Comparison of ENCODE assay signal across 8 mouse cellular contexts in the genomic region with DNA sequence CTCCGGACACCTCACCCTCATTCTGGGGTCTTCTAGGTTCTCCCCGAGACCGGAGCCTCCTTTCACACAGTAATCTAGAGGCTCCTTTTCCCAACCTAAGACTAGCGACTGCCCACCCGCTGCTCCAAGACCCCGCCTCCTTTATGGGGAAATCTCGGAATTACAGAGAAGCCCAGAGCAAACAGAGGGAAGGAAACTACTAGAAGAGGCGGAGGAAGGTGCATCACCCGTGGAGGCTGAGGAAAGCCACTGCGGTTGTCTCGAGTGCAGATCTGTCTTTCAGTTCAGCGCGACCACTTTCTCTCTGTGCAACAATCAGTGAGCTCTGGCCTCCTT. TPM values are rescaled to one million over a fixed set of nuclear protein-coding genes. Genes with fewer than 3 reads are reported as not detected.
A peak's percentile ranks its signal among the peaks of the same experiment; 100 is the strongest.
DNase-seq lines count a peak whose midpoint lies in the region; ATAC-seq lines count a peak whose summit lies in the region.

No protein-coding gene starts in this region.

- peak overlapping the region; percentile 64 for H3K9ac ChIP-seq in forebrain, embryonic 15.5 days (replicated peaks)
- peak overlapping the region; percentile 60 for H3K9ac ChIP-seq in limb, embryonic 15.5 days
- H3K9ac ChIP-seq in neural tube, embryonic 15.5 days (replicated peaks), result peak overlapping the region; percentile 89

- H3K4me1 ChIP-seq in forebrain, embryonic 15.5 days, result peaks cover 7% of the 10 kb centered on the region
- peaks cover 11% of the 10 kb centered on the region for H3K4me1 ChIP-seq in limb, embryonic 15.5 days
- peaks cover 20% of the 10 kb centered on the region for H3K4me1 ChIP-seq in neural tube, embryonic 15.5 days

- H3K27ac ChIP-seq in forebrain, embryonic 15.5 days (replicated peaks), result peak overlapping the region; percentile 27; the same call in 1 of the 2 replicates
- H3K27ac ChIP-seq in limb, embryonic 15.5 days, result no peak overlapping the region
- peak overlapping the region; percentile 85 for H3K27ac ChIP-seq in neural tube, embryonic 15.5 days (replicated peaks)

- H3K9me3 ChIP-seq in forebrain, embryonic 15.5 days, result no peaks in the 10 kb centered on the region
- no peaks in the 10 kb centered on the region for H3K9me3 ChIP-seq in limb, embryonic 15.5 days
- no peaks in the 10 kb centered on the region for H3K9me3 ChIP-seq in neural tube, embryonic 15.5 days (replicated peaks)

- DNase-seq in right cerebral cortex, postnatal 10 days (ENCODE audit: low spot score in 2 of 2), result peak; percentile 40 to 49
- DNase-seq in right cerebral cortex, postnatal 36 days (ENCODE audit: low spot score in 2 of 2), result no peak
- DNase-seq in c-Kit-positive CD71-positive TER-119-positive erythroid progenitor cells, embryonic 14.5 days (ENCODE audit: low spot score), result no peak

- WGBS in forebrain, embryonic 15.5 days, result 6% methylated on average over 13 of the region's 13 CpGs
- WGBS in limb, embryonic 15.5 days, result 5% methylated on average over 13 of the region's 13 CpGs
- 6% methylated on average over 13 of the region's 13 CpGs for WGBS in neural tube, embryonic 15.5 days

- H3K4me3 ChIP-seq in forebrain, embryonic 15.5 days, result peak overlapping the region; percentile 53
- H3K4me3 ChIP-seq in limb, embryonic 15.5 days, result peak overlapping the region; percentile 70
- H3K4me3 ChIP-seq in neural tube, embryonic 15.5 days (replicated peaks), result peak overlapping the region; percentile 79

- peak overlapping the region; percentile 64 for H3K4me2 ChIP-seq in forebrain, embryonic 15.5 days (replicated peaks)
- H3K4me2 ChIP-seq in limb, embryonic 15.5 days, result peak overlapping the region; percentile 94
- peak overlapping the region; percentile 82 for H3K4me2 ChIP-seq in neural tube, embryonic 15.5 days

- peaks cover 5% of the 10 kb centered on the region; the same call in 1 of the 2 replicates for H3K27me3 ChIP-seq in forebrain, embryonic 15.5 days
- no peaks in the 10 kb centered on the region; the same call in 1 of the 2 replicates for H3K27me3 ChIP-seq in limb, embryonic 15.5 days
- 0 out of 2 replicates have a peak, but pooled peaks cover 3% of the 10 kb centered on the region for H3K27me3 ChIP-seq in neural tube, embryonic 15.5 days (replicated peaks)

- no peak; the same call in 1 of the 2 replicates for ATAC-seq in forebrain, embryonic 15.5 days (replicated peaks)
- ATAC-seq in limb, embryonic 15.5 days (ENCODE audit: insufficient number of reproducible peaks, low FRiP score, low TSS enrichment, low read depth), result peak; percentile 64; the same call in 1 of the 2 replicates
- ATAC-seq in neural tube, embryonic 15.5 days (ENCODE audit: low FRiP score), result peak; percentile 68
- no peak for ATAC-seq in activated CD4-positive, CD25-positive, alpha-beta regulatory T cell, adult 4 months
- ATAC-seq in erythroid progenitor cell, adult 5-6 weeks (replicated peaks; ENCODE audit: low FRiP score, poor library complexity, severe bottlenecking), result no peak

- no peaks in the 10 kb centered on the region for H3K36me3 ChIP-seq in forebrain, embryonic 15.5 days
- H3K36me3 ChIP-seq in limb, embryonic 15.5 days, result no peaks in the 10 kb centered on the region
- H3K36me3 ChIP-seq in neural tube, embryonic 15.5 days, result no peaks in the 10 kb centered on the region

RNA-seq across cellular contexts. Expression of gene Peli3, which starts 0.3 kb away (rescaled TPM):
- polyA plus RNA-seq in forebrain, embryonic 15.5 days (2015; fragmentation: Nextera tagmentation; extraction: Ambion mirVana), result 11.1 and 11.6 TPM in 2 replicates
- 2.6 and 4.0 TPM in 2 replicates for polyA plus RNA-seq in limb, embryonic 15.5 days (2015; fragmentation: Nextera tagmentation; extraction: Ambion mirVana)
- polyA plus RNA-seq in neural tube, embryonic 15.5 days (2015; fragmentation: Nextera tagmentation; extraction: Ambion mirVana), result 12.0 and 13.2 TPM in 2 replicates
- polyA plus RNA-seq in activated CD4-positive, CD25-positive, alpha-beta regulatory T cell, adult 4 months (2017; shearing (Covaris generic)), result under 1 TPM in 1 of 2 experiments, not detected in 1; 0.25 TPM
- not detected in 2 replicates for total RNA-seq in erythroid progenitor cell, adult 5-6 weeks (2015; ENCODE audit: low replicate concordance)
- not detected in 2 replicates for total RNA-seq in erythroid progenitor cell, adult 5-6 weeks (2017; ENCODE audit: low replicate concordance)

RNA-seq across cellular contexts. Expression of gene Dpp3, which starts 15.1 kb away (rescaled TPM):
- 101 and 103 TPM in 2 replicates for polyA plus RNA-seq in forebrain, embryonic 15.5 days (2015; fragmentation: Nextera tagmentation; extraction: Ambion mirVana)
- 127 and 135 TPM in 2 replicates for polyA plus RNA-seq in limb, embryonic 15.5 days (2015; fragmentation: Nextera tagmentation; extraction: Ambion mirVana)
- polyA plus RNA-seq in neural tube, embryonic 15.5 days (2015; fragmentation: Nextera tagmentation; extraction: Ambion mirVana), result 104 TPM in 2 replicates
- 10 to 100 TPM; 38.4 to 59.4 TPM for polyA plus RNA-seq in activated CD4-positive, CD25-positive, alpha-beta regulatory T cell, adult 4 months (2017; shearing (Covaris generic))
- total RNA-seq in erythroid progenitor cell, adult 5-6 weeks (2015; ENCODE audit: low replicate concordance), result 9.0 and 13.0 TPM in 2 replicates
- total RNA-seq in erythroid progenitor cell, adult 5-6 weeks (2017; ENCODE audit: low replicate concordance), result 9.1 and 15.7 TPM in 2 replicates

RNA-seq across cellular contexts. Expression of gene Mrpl11, which starts 18.7 kb away (rescaled TPM):
- polyA plus RNA-seq in forebrain, embryonic 15.5 days (2015; fragmentation: Nextera tagmentation; extraction: Ambion mirVana), result 118 and 119 TPM in 2 replicates
- polyA plus RNA-seq in limb, embryonic 15.5 days (2015; fragmentation: Nextera tagmentation; extraction: Ambion mirVana), result 80.5 and 83.4 TPM in 2 replicates
- polyA plus RNA-seq in neural tube, embryonic 15.5 days (2015; fragmentation: Nextera tagmentation; extraction: Ambion mirVana), result 97.3 and 105 TPM in 2 replicates
- 10 to 100 TPM; 79.9 to 91.1 TPM for polyA plus RNA-seq in activated CD4-positive, CD25-positive, alpha-beta regulatory T cell, adult 4 months (2017; shearing (Covaris generic))
- total RNA-seq in erythroid progenitor cell, adult 5-6 weeks (2015; ENCODE audit: low replicate concordance), result 4.7 and 8.0 TPM in 2 replicates
- total RNA-seq in erythroid progenitor cell, adult 5-6 weeks (2017; ENCODE audit: low replicate concordance), result 10.5 and 14.1 TPM in 2 replicates

RNA-seq across cellular contexts. Expression of gene Bbs1, which starts 36.8 kb away (rescaled TPM):
- 9.7 and 10.6 TPM in 2 replicates for polyA plus RNA-seq in forebrain, embryonic 15.5 days (2015; fragmentation: Nextera tagmentation; extraction: Ambion mirVana)
- 3.0 and 3.3 TPM in 2 replicates for polyA plus RNA-seq in limb, embryonic 15.5 days (2015; fragmentation: Nextera tagmentation; extraction: Ambion mirVana)
- polyA plus RNA-seq in neural tube, embryonic 15.5 days (2015; fragmentation: Nextera tagmentation; extraction: Ambion mirVana), result 5.8 and 8.4 TPM in 2 replicates
- 1 to 10 TPM in 1 of 2 experiments, not detected in 1; 1.4 TPM for polyA plus RNA-seq in activated CD4-positive, CD25-positive, alpha-beta regulatory T cell, adult 4 months (2017; shearing (Covaris generic))
- 0.42 and 4.0 TPM in 2 replicates for total RNA-seq in erythroid progenitor cell, adult 5-6 weeks (2015; ENCODE audit: low replicate concordance)
- total RNA-seq in erythroid progenitor cell, adult 5-6 weeks (2017; ENCODE audit: low replicate concordance), result 4.5 and 7.7 TPM in 2 replicates

RNA-seq across cellular contexts. Expression of gene Npas4, which starts 46.9 kb away (rescaled TPM):
- 0.14 and 0.23 TPM in 2 replicates for polyA plus RNA-seq in forebrain, embryonic 15.5 days (2015; fragmentation: Nextera tagmentation; extraction: Ambion mirVana)
- not detected in 2 replicates for polyA plus RNA-seq in limb, embryonic 15.5 days (2015; fragmentation: Nextera tagmentation; extraction: Ambion mirVana)
- polyA plus RNA-seq in neural tube, embryonic 15.5 days (2015; fragmentation: Nextera tagmentation; extraction: Ambion mirVana), result 0.36 and 0.42 TPM in 2 replicates
- polyA plus RNA-seq in activated CD4-positive, CD25-positive, alpha-beta regulatory T cell, adult 4 months (2017; shearing (Covaris generic)), result under 1 TPM; 0.32 to 0.83 TPM
- not detected in 2 replicates for total RNA-seq in erythroid progenitor cell, adult 5-6 weeks (2015; ENCODE audit: low replicate concordance)
- total RNA-seq in erythroid progenitor cell, adult 5-6 weeks (2017; ENCODE audit: low replicate concordance), result not detected in 2 replicates

Comparison
In these comparisons a context has a peak if more than half of its experiments do, and no peak if none do; other contexts are left out.
1. DNase-seq: peak in right cerebral cortex, postnatal 10 days (2 of 2); none in right cerebral cortex, postnatal 36 days (0 of 2) and c-Kit-positive CD71-positive TER-119-positive erythroid progenitor cells, embryonic 14.5 days (single experiment).
2. ATAC-seq: peak in limb, embryonic 15.5 days (single experiment) and neural tube, embryonic 15.5 days (single experiment); none in forebrain, embryonic 15.5 days (single experiment), activated CD4-positive, CD25-positive, alpha-beta regulatory T cell, adult 4 months (single experiment) and erythroid progenitor cell, adult 5-6 weeks (single experiment).
3. Peak in every context shown above with its lines, with median percentiles within 50 percentile points of each other: H3K4me2 ChIP-seq, H3K4me3 ChIP-seq and H3K9ac ChIP-seq.